Mouse (Mus musculus) G1E (cell line): Measurements from ENCODE around the gene Kif13a.

Source experiments
- CTCF ChIP-seq: IDR thresholded peaks from 2 replicates; pipeline ENCODE4 v1.5.1; 2012; ENCODE audit warnings: low read depth, low read length, inconsistent platforms, mixed read lengths
- GATA1 ChIP-seq: IDR thresholded peaks from 2 replicates; pipeline ENCODE4 v1.6.1; 2012; ENCODE audit warnings: borderline replicate concordance, low read length, inconsistent platforms, mixed read lengths
- POLR2AphosphoS5 ChIP-seq: IDR thresholded peaks from 2 replicates; pipeline ENCODE4 v1.6.1; 2012; ENCODE audit warnings: low read depth, low read length, inconsistent platforms; ENCODE audit not compliant: insufficient replicate concordance
- TAL1 ChIP-seq: conservative IDR thresholded peaks from 2 replicates; pipeline ENCODE4 v1.6.1; 2012; ENCODE audit warnings: low read depth, low read length, inconsistent platforms, mixed read lengths

DNA sequence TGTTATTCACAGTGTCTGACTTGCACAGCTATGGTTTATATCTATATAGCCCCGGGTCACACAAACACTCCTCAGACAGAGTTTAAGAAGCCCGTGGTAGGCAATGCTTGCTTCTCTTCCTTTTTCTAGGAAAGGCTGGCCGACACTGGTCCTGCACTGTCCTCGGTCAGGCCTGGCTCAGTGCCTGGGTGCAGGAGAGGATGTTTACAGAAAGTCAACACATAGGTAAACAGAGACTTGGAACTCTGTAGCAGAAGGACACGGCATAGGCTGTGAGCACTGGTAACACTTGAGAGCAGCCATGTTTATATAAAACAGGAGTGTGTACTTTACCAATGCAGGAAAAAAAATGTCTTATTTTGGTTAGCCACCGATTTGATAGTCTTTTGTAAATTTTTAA lies 54.3 kb downstream of the Kif13a start:
- no peak for TF ChIP-seq CTCF
- no peak for TF ChIP-seq GATA1
- no peak for TF ChIP-seq POLR2AphosphoS5
- TF ChIP-seq TAL1 = no peak
